Mouse (Mus musculus) cerebellum, adult 8-10 months (tissue): ENCODE results near the gene Ankrd37.

Experiments
- DNase-seq: peaks from one replicate; pipeline ENCODE4 v3.0.0; 2022

The Ankrd37 gene

GRCm38 (mm10) chr8:45973988-45974505 is 31.5 kb downstream of the Ankrd37 start:
- no peak for DNase-seq

DNA sequence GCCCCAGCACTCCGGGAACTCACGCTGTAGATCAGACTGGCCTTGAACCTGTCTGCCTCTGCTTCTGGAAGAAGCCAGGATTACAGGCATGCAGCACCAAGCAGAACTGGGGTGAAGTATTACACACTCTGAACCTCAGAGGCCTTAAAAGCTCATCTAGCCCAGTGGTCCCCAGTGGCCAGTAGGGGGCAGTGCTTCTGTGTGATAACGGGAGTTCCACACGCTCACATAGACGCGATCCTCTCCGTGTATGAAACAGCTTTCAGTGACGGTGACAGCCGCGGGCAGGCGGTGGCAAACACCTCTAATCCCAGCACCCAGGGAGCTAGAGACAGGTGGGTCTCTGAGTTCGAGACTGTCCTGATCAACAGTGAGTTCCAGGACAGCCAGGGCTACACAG is 34.6 kb downstream of the Ankrd37 start:
- DNase-seq, result no peak

- no peak for DNase-seq
Measured at GRCm38 (mm10) chr8:45950622-45951021, 54.9 kb downstream of the Ankrd37 start.
